Mouse (Mus musculus): ENCODE data around the gene Gm20388. TPM values are rescaled to one million over a fixed set of nuclear protein-coding genes. Genes with fewer than 3 reads are reported as not detected.

Gm20388 gene
- polyA plus RNA-seq, 1 experiment = not detected

GRCm38 (mm10) chr8:122677481-122678021 lies 2766.9 kb downstream of the Gm20388 start:
- WGBS = 4% methylated on average over 33 of the region's 35 CpGs
- peak overlapping the region; percentile 16 for H3K27ac ChIP-seq (ENCODE audit: insufficient read depth, low read depth, low read length)
- H3K4me3 ChIP-seq (ENCODE audit: insufficient read depth, low read depth, low read length) = peak overlapping the region; percentile 84
- H3K4me1 ChIP-seq (ENCODE audit: control insufficient read depth, insufficient read depth, low read length) = peaks cover 37% of the 10 kb centered on the region
- no peak for TF ChIP-seq POLR2A (IDR thresholded peaks at IDR 0.05; ENCODE audit: insufficient read depth, low read depth, low read length)
- no peak for TF ChIP-seq CTCF (IDR thresholded peaks at IDR 0.05; ENCODE audit: insufficient read depth, low read depth, low read length)

- Histone ChIP-seq H3K4me1 (ENCODE audit: control insufficient read depth, insufficient read depth, low read length) (peaks cover 37% of the 10 kb centered on the region), H3K27ac (ENCODE audit: insufficient read depth, low read depth, low read length) (peak overlapping the region; percentile 35; the same call in 1 of the 2 replicates), H3K4me3 (ENCODE audit: insufficient read depth, low read depth, low read length) (peak overlapping the region; percentile 84)
- peak; percentile 13; the same call in 1 of the 2 replicates for TF ChIP-seq POLR2A (IDR thresholded peaks at IDR 0.05; ENCODE audit: insufficient read depth, low read depth, low read length)
- TF ChIP-seq CTCF (IDR thresholded peaks at IDR 0.05; ENCODE audit: insufficient read depth, low read depth, low read length) = peak; percentile 98
- WGBS = 1% methylated on average over 127 of the region's 127 CpGs
These were observed 2767.6 kb downstream of the Gm20388 start for GRCm38 (mm10) chr8:122678061-122678895.

- no peak for TF ChIP-seq POLR2A (IDR thresholded peaks at IDR 0.05; ENCODE audit: insufficient read depth, low read depth, low read length)
- no peak for TF ChIP-seq CTCF (IDR thresholded peaks at IDR 0.05; ENCODE audit: insufficient read depth, low read depth, low read length)
- peak overlapping the region; percentile 84 for H3K4me3 ChIP-seq (ENCODE audit: insufficient read depth, low read depth, low read length)
- WGBS = 3% methylated on average over 14 of the region's 14 CpGs
- H3K4me1 ChIP-seq (ENCODE audit: control insufficient read depth, insufficient read depth, low read length) = peaks cover 37% of the 10 kb centered on the region
- H3K27ac ChIP-seq (ENCODE audit: insufficient read depth, low read depth, low read length) = no peak overlapping the region
These were observed 2768.2 kb downstream of the Gm20388 start for GRCm38 (mm10) chr8:122678896-122679210.

- no peak overlapping the region for H3K4me3 ChIP-seq (ENCODE audit: insufficient read depth, low read depth, low read length)
- TF ChIP-seq CTCF (IDR thresholded peaks at IDR 0.05; ENCODE audit: insufficient read depth, low read depth, low read length) = no peak
- TF ChIP-seq POLR2A (IDR thresholded peaks at IDR 0.05; ENCODE audit: insufficient read depth, low read depth, low read length) = no peak
- H3K27ac ChIP-seq (ENCODE audit: insufficient read depth, low read depth, low read length) = no peak overlapping the region
- peaks cover 37% of the 10 kb centered on the region for H3K4me1 ChIP-seq (ENCODE audit: control insufficient read depth, insufficient read depth, low read length)
- 43% methylated on average over 11 of the region's 11 CpGs for WGBS
These were observed 2768.8 kb downstream of the Gm20388 start for GRCm38 (mm10) chr8:122679325-122679920.

GRCm38 (mm10) chr8:122680171-122680570 lies 2769.5 kb downstream of the Gm20388 start:
- peaks cover 33% of the 10 kb centered on the region for H3K4me1 ChIP-seq (ENCODE audit: control insufficient read depth, insufficient read depth, low read length)
- WGBS = 59% methylated on average over 7 of the region's 7 CpGs
- TF ChIP-seq CTCF (IDR thresholded peaks at IDR 0.05; ENCODE audit: insufficient read depth, low read depth, low read length) = no peak
- no peak for TF ChIP-seq POLR2A (IDR thresholded peaks at IDR 0.05; ENCODE audit: insufficient read depth, low read depth, low read length)
- no peak overlapping the region for H3K27ac ChIP-seq (ENCODE audit: insufficient read depth, low read depth, low read length)
- no peak overlapping the region for H3K4me3 ChIP-seq (ENCODE audit: insufficient read depth, low read depth, low read length)

- H3K4me3 ChIP-seq (ENCODE audit: insufficient read depth, low read depth, low read length) = no peak overlapping the region
- 93% methylated on average over 11 of the region's 11 CpGs for WGBS
- peaks cover 16% of the 10 kb centered on the region for H3K4me1 ChIP-seq (ENCODE audit: control insufficient read depth, insufficient read depth, low read length)
- TF ChIP-seq CTCF (IDR thresholded peaks at IDR 0.05; ENCODE audit: insufficient read depth, low read depth, low read length) (no peak), POLR2A (IDR thresholded peaks at IDR 0.05; ENCODE audit: insufficient read depth, low read depth, low read length) (no peak)
- no peak overlapping the region for H3K27ac ChIP-seq (ENCODE audit: insufficient read depth, low read depth, low read length)
These were observed 2772.2 kb downstream of the Gm20388 start for GRCm38 (mm10) chr8:122682820-122683219.

- no peak overlapping the region for H3K4me3 ChIP-seq (ENCODE audit: insufficient read depth, low read depth, low read length)
- 89% methylated on average over 19 of the region's 19 CpGs for WGBS
- H3K27ac ChIP-seq (ENCODE audit: insufficient read depth, low read depth, low read length) = no peak overlapping the region
- peaks cover 9% of the 10 kb centered on the region for H3K4me1 ChIP-seq (ENCODE audit: control insufficient read depth, insufficient read depth, low read length)
- TF ChIP-seq POLR2A (IDR thresholded peaks at IDR 0.05; ENCODE audit: insufficient read depth, low read depth, low read length) = no peak
- TF ChIP-seq CTCF (IDR thresholded peaks at IDR 0.05; ENCODE audit: insufficient read depth, low read depth, low read length) = no peak
These were observed 2774.6 kb downstream of the Gm20388 start for GRCm38 (mm10) chr8:122685097-122685861.

- WGBS = 55% methylated on average over 9 of the region's 9 CpGs
- TF ChIP-seq POLR2A (IDR thresholded peaks at IDR 0.05; ENCODE audit: insufficient read depth, low read depth, low read length) (no peak), CTCF (IDR thresholded peaks at IDR 0.05; ENCODE audit: insufficient read depth, low read depth, low read length) (no peak)
- H3K4me3 ChIP-seq (ENCODE audit: insufficient read depth, low read depth, low read length) = no peak overlapping the region
- no peak overlapping the region for H3K27ac ChIP-seq (ENCODE audit: insufficient read depth, low read depth, low read length)
- H3K4me1 ChIP-seq (ENCODE audit: control insufficient read depth, insufficient read depth, low read length) = peaks cover 23% of the 10 kb centered on the region
These were observed 2776.2 kb downstream of the Gm20388 start for GRCm38 (mm10) chr8:122686879-122687278.

All from olfactory bulb, adult 2 months (tissue).